In the genomic region with DNA sequence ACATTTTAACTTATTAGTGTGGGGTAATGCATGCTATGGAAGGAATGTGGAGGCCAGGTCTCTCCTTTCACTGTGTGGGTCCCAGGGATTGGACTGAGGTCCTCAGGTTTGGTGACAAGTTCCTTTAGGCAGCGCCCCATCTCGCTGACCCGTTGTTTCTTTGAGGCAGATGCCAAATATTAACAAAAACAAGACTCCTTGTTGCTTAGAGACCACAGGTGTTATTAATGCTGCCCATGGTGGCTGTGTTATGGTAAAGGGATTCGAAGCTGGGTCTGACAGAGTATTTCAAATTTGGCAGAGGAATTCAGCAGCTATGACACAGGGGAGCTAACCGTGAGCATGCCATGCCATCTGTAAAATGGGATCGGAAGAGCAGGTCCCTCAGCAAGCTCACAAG, we compare ENCODE assay signal across 20 mouse cellular contexts.
DNase-seq lines count a peak whose midpoint lies in the region; TF ChIP-seq lines count a peak whose summit lies in the region.
"Had no signal": no experiment of that assay in that cellular context is flagged by ENCODE, and none has a peak within 500 bp of the region (broad histone marks: within the 10 kb centered on the region; RNA-seq: fewer than 3 reads in every experiment).

No protein-coding gene starts in this region.

- H3K4me1 ChIP-seq in heart, adult 2 months (ENCODE audit: control insufficient read depth, insufficient read depth, low read length) = peaks cover 42% of the 10 kb centered on the region

- H3K27ac ChIP-seq in gastrocnemius, adult 2 months = peak overlapping the region; percentile 93
- H3K27ac ChIP-seq in heart, adult 2 months = peak overlapping the region; percentile 99
- H3K27ac ChIP-seq in layer of hippocampus, adult 2 months = peak overlapping the region; percentile 99
- H3K27ac ChIP-seq: embryonic facial prominence, embryonic 12.5 days; forebrain, embryonic 13.5 days; forebrain, embryonic 15.5 days had no signal

- peaks cover 34% of the 10 kb centered on the region for H3K36me3 ChIP-seq in heart, adult 2 months (ENCODE audit: control insufficient read depth, insufficient read depth, low read length)
- H3K36me3 ChIP-seq: embryonic facial prominence, embryonic 12.5 days; forebrain, embryonic 15.5 days had no signal

- intact Hi-C loops in gastrocnemius, adult 2 months (cut with DNase I) = loop anchor here (5.0 kb wide), 1 partner anchor 74 kb away; no protein-coding TSS in a partner anchor
- intact Hi-C loops in heart, adult 2 months (cut with DNase I) = no loop called here

- no peak overlapping the region for H3K9ac ChIP-seq in heart, adult 2 months (ENCODE audit: low read depth, low read length)
- H3K9ac ChIP-seq: embryonic facial prominence, embryonic 12.5 days; forebrain, embryonic 13.5 days; forebrain, embryonic 15.5 days had no signal

- no peak for TF ChIP-seq POLR2A in heart, adult 2 months (IDR thresholded peaks at IDR 0.05; ENCODE audit: insufficient read depth, low read depth, low read length)

- H3K27me3 ChIP-seq in heart, adult 2 months (ENCODE audit: control insufficient read depth, insufficient read depth, low read length) = no peaks in the 10 kb centered on the region
- H3K27me3 ChIP-seq: CH12.LX; forebrain, embryonic 13.5 days; forebrain, embryonic 15.5 days had no signal

- no peak overlapping the region for H3K4me3 ChIP-seq in gastrocnemius, adult 2 months
- no peak overlapping the region for H3K4me3 ChIP-seq in heart, adult 2 months
- no peak overlapping the region for H3K4me3 ChIP-seq in layer of hippocampus, adult 2 months
- H3K4me3 ChIP-seq: embryonic facial prominence, embryonic 10.5 days; embryonic facial prominence, embryonic 12.5 days; forebrain, embryonic 13.5 days; forebrain, embryonic 15.5 days had no signal

- no peak for TF ChIP-seq CTCF in gastrocnemius, adult 2 months (IDR thresholded peaks at IDR 0.05)
- TF ChIP-seq CTCF in heart, adult 2 months (IDR thresholded peaks at IDR 0.05) = no peak
- TF ChIP-seq CTCF in layer of hippocampus, adult 2 months (conservative IDR thresholded peaks at IDR 0.05) = no peak

- H3K79me2 ChIP-seq in heart, adult 2 months (replicated peaks; ENCODE audit: control insufficient read depth, insufficient read depth, low read length) = peaks cover 2% of the 10 kb centered on the region

- WGBS in heart, adult 2 months = 92% methylated on average over 6 of the region's 6 CpGs

- no peak for DNase-seq in gastrocnemius, adult 2 months
- no peak for DNase-seq in gastrocnemius, postnatal 10 days
- no peak for DNase-seq in heart, adult 2 months
- no peak for DNase-seq in heart, postnatal 4 days
- DNase-seq in layer of hippocampus, adult 2 months (ENCODE audit: low spot score in 2 of 2) = no peak
- no peak for DNase-seq in layer of hippocampus, adult 9-11 months
- DNase-seq: adrenal gland, adult 8-10 months; adrenal gland, postnatal 14 days; adrenal gland, postnatal 36 days; B cell, adult 2 months; cerebellum, adult 11-12 months; cerebellum, adult 2 months; cerebellum, adult 9-10 months; cerebellum, postnatal 10 days; cerebellum, postnatal 25 days had no signal

- 0 out of 2 replicates have a peak, but pooled peaks have one; percentile 4 for TF ChIP-seq EP300 in heart, adult 2 months (IDR thresholded peaks at IDR 0.05; ENCODE audit: insufficient read depth, low read depth, low read length)
